Mouse (Mus musculus) forebrain, embryonic 10.5 days (tissue): Measurements from ENCODE around the gene Ermap. TPM values are rescaled to one million over a fixed set of nuclear protein-coding genes. Genes with fewer than 3 reads are reported as not detected.

Source experiments
- DNase-seq: peaks from one replicate; pipeline ENCODE4 v3.0.0-alpha.2; 2017; ENCODE audit warnings: low spot score; ENCODE audit errors: extremely low spot score
- H3K27ac ChIP-seq: fragments of 300-500 bp; sonication (generic); 2 replicates; pipeline ENCODE4 v1.5.1; 2016; ENCODE audit warnings: mild to moderate bottlenecking
- H3K27me3 ChIP-seq: fragments of 300-500 bp; sonication (generic); 2 replicates; pipeline ENCODE4 v1.6.1; 2016; ENCODE audit warnings: mild to moderate bottlenecking; ENCODE audit not compliant: poor library complexity, severe bottlenecking
- H3K36me3 ChIP-seq: fragments of 300-500 bp; sonication (generic); replicated peaks from 2 replicates; pipeline ENCODE4 v1.6.1; 2016; ENCODE audit warnings: mild to moderate bottlenecking, moderate library complexity
- H3K4me1 ChIP-seq: fragments of 300-500 bp; sonication (generic); 2 replicates; pipeline ENCODE4 v1.6.1; 2016
- H3K4me3 ChIP-seq: fragments of 300-500 bp; sonication (generic); 2 replicates; pipeline ENCODE4 v1.5.1; 2016; ENCODE audit warnings: mild to moderate bottlenecking, moderate library complexity
- H3K9me3 ChIP-seq: fragments of 300-500 bp; sonication (generic); 2 replicates; pipeline ENCODE4 v1.6.1; 2016; ENCODE audit warnings: mild to moderate bottlenecking, moderate library complexity
- WGBS: fragments of 180-500 bp; shearing (Covaris S2); methylation state at CpG from one replicate; pipeline ENCODE4 v1.1.7; 2016; 5-methylcytosine and 5-hydroxymethylcytosine counted together
- polyA plus RNA-seq: library from polyadenylated mRNA; unstranded; fragments of >200 nt; fragmentation: Nextera tagmentation; extraction: Ambion mirVana; gene quantifications from 2 replicates; pipeline ENCODE4 v1.2.1, GENCODE M21; 2016

Gene Ermap
- polyA plus RNA-seq, 1 experiment from 2014 or later, result 12.3 TPM

- Histone ChIP-seq H3K4me3 (no peak overlapping the region), H3K27ac (no peak overlapping the region)
- 17% methylated on average over 8 of the region's 8 CpGs for WGBS
These were observed 14.9 kb upstream of the Ermap start for GRCm38 (mm10) chr4:119204672-119205071.

GRCm38 (mm10) chr4:119198105-119198504, 8.3 kb upstream of the Ermap start:
- no peak overlapping the region for H3K4me3 ChIP-seq
- 93% methylated on average over 6 of the region's 6 CpGs for WGBS
- no peaks in the 10 kb centered on the region for H3K9me3 ChIP-seq
- H3K27me3 ChIP-seq, result no peaks in the 10 kb centered on the region
- DNase-seq, result no peak
- peaks cover 28% of the 10 kb centered on the region for H3K36me3 ChIP-seq
- H3K4me1 ChIP-seq, result peaks cover 35% of the 10 kb centered on the region
- H3K27ac ChIP-seq, result no peak overlapping the region

More at GRCm38 (mm10) chr4:119204672-119205071, 14.9 kb upstream of the Ermap start:
- peaks cover 7% of the 10 kb centered on the region; the same call in 1 of the 2 replicates for H3K4me1 ChIP-seq
- H3K36me3 ChIP-seq, result peaks cover 17% of the 10 kb centered on the region
- no peaks in the 10 kb centered on the region for H3K9me3 ChIP-seq
- H3K27me3 ChIP-seq, result no peaks in the 10 kb centered on the region
- DNase-seq, result peak; percentile 53

GRCm38 (mm10) chr4:119195582-119196320, 5.9 kb upstream of the Ermap start:
- H3K36me3 ChIP-seq, result peaks cover 14% of the 10 kb centered on the region
- H3K27ac ChIP-seq, result peak overlapping the region; percentile 93
- WGBS, result 7% methylated on average over 18 of the region's 18 CpGs
- H3K4me1 ChIP-seq, result peaks cover 35% of the 10 kb centered on the region
- H3K9me3 ChIP-seq, result no peaks in the 10 kb centered on the region
- no peak for DNase-seq
- H3K27me3 ChIP-seq, result no peaks in the 10 kb centered on the region
- peak overlapping the region; percentile 84 for H3K4me3 ChIP-seq

GRCm38 (mm10) chr4:119194909-119195581, 5.2 kb upstream of the Ermap start, which contains the start of gene Svbp:
Gene Svbp, plus strand, starts transcription at chr4:119195306.
- Histone ChIP-seq H3K27ac (peak within 1 kb of the TSS; percentile 93), H3K27me3 (no peaks in the 10 kb centered on the region), H3K4me3 (peak within 1 kb of the TSS; percentile 84), H3K36me3 (peaks cover 11% of the 10 kb centered on the region; the same call in 1 of the 2 replicates), H3K9me3 (no peaks in the 10 kb centered on the region), H3K4me1 (peaks cover 35% of the 10 kb centered on the region)
- DNase-seq, result peak; percentile 91
- WGBS, result under 1% methylated on average over 47 of the region's 47 CpGs

- 87% methylated on average over 4 of the region's 4 CpGs for WGBS
- H3K4me3 ChIP-seq, result no peak overlapping the region
These were observed 2.9 kb upstream of the Ermap start for GRCm38 (mm10) chr4:119192757-119193156.

GRCm38 (mm10) chr4:119191273-119191672, 1.5 kb upstream of the Ermap start:
- WGBS, result 80% methylated on average over 3 of the region's 3 CpGs
- H3K27me3 ChIP-seq, result no peaks in the 10 kb centered on the region
- no peaks in the 10 kb centered on the region for H3K9me3 ChIP-seq
- DNase-seq, result no peak
- H3K4me1 ChIP-seq, result peaks cover 14% of the 10 kb centered on the region
- H3K27ac ChIP-seq, result no peak overlapping the region
- no peak overlapping the region for H3K4me3 ChIP-seq
- no peaks in the 10 kb centered on the region for H3K36me3 ChIP-seq

More at GRCm38 (mm10) chr4:119192757-119193156, 2.9 kb upstream of the Ermap start:
- Histone ChIP-seq H3K36me3 (0 out of 2 replicates have a peak, but pooled peaks cover 6% of the 10 kb centered on the region), H3K9me3 (no peaks in the 10 kb centered on the region), H3K27ac (no peak overlapping the region), H3K4me1 (peaks cover 29% of the 10 kb centered on the region), H3K27me3 (no peaks in the 10 kb centered on the region)
- DNase-seq, result no peak

GRCm38 (mm10) chr4:119190618-119191017, 807 bp upstream of the Ermap start:
- Histone ChIP-seq H3K9me3 (no peaks in the 10 kb centered on the region), H3K4me1 (peaks cover 8% of the 10 kb centered on the region), H3K4me3 (no peak overlapping the region), H3K36me3 (no peaks in the 10 kb centered on the region), H3K27ac (peak overlapping the region; percentile 56; the same call in 1 of the 2 replicates), H3K27me3 (no peaks in the 10 kb centered on the region)
- DNase-seq, result no peak
- 82% methylated on average over 8 of the region's 8 CpGs for WGBS

GRCm38 (mm10) chr4:119189392-119189791, 419 bp downstream of the Ermap start:
- no peaks in the 10 kb centered on the region for H3K36me3 ChIP-seq
- no peaks in the 10 kb centered on the region for H3K9me3 ChIP-seq
- peak overlapping the region; percentile 56; the same call in 1 of the 2 replicates for H3K27ac ChIP-seq
- no peak for DNase-seq
- WGBS, result 88% methylated on average over 6 of the region's 6 CpGs
- no peaks in the 10 kb centered on the region for H3K4me1 ChIP-seq
- H3K27me3 ChIP-seq, result no peaks in the 10 kb centered on the region
- peak overlapping the region; percentile 20; the same call in 1 of the 2 replicates for H3K4me3 ChIP-seq

- Histone ChIP-seq H3K36me3 (no peaks in the 10 kb centered on the region), H3K27me3 (no peaks in the 10 kb centered on the region), H3K4me3 (peak overlapping the region; percentile 1), H3K4me1 (no peaks in the 10 kb centered on the region), H3K9me3 (no peaks in the 10 kb centered on the region), H3K27ac (no peak overlapping the region)
- DNase-seq, result no peak
- 64% methylated on average over 11 of the region's 11 CpGs for WGBS
These were observed 1.6 kb downstream of the Ermap start for GRCm38 (mm10) chr4:119188060-119188785.

- DNase-seq, result no peak
- H3K4me3 ChIP-seq, result no peak overlapping the region
- H3K27me3 ChIP-seq, result no peaks in the 10 kb centered on the region
- H3K36me3 ChIP-seq, result no peaks in the 10 kb centered on the region
- 86% methylated on average over 4 of the region's 4 CpGs for WGBS
- no peak overlapping the region for H3K27ac ChIP-seq
- no peaks in the 10 kb centered on the region for H3K9me3 ChIP-seq
- no peaks in the 10 kb centered on the region for H3K4me1 ChIP-seq
These were observed 4.0 kb downstream of the Ermap start for GRCm38 (mm10) chr4:119185771-119186170.

GRCm38 (mm10) chr4:119183525-119183924, 6.3 kb downstream of the Ermap start:
- no peaks in the 10 kb centered on the region for H3K9me3 ChIP-seq
- H3K27me3 ChIP-seq, result no peaks in the 10 kb centered on the region
- DNase-seq, result no peak
- no peaks in the 10 kb centered on the region for H3K4me1 ChIP-seq
- no peaks in the 10 kb centered on the region for H3K36me3 ChIP-seq
- H3K27ac ChIP-seq, result no peak overlapping the region
- H3K4me3 ChIP-seq, result no peak overlapping the region
- 63% methylated on average over 1 of the region's 1 CpGs for WGBS

GRCm38 (mm10) chr4:119181456-119181855, 8.4 kb downstream of the Ermap start:
- no peaks in the 10 kb centered on the region for H3K27me3 ChIP-seq
- DNase-seq, result no peak
- no peak overlapping the region for H3K4me3 ChIP-seq
- H3K9me3 ChIP-seq, result no peaks in the 10 kb centered on the region
- H3K27ac ChIP-seq, result no peak overlapping the region
- WGBS, result 91% methylated on average over 9 of the region's 9 CpGs
- H3K36me3 ChIP-seq, result no peaks in the 10 kb centered on the region
- no peaks in the 10 kb centered on the region for H3K4me1 ChIP-seq
